Mouse (Mus musculus): Measurements from ENCODE around the gene Eya3.

- no peak for TF ChIP-seq CTCF (IDR thresholded peaks at IDR 0.05; ENCODE audit: low read depth)
- no peak for TF ChIP-seq EP300 (IDR thresholded peaks at IDR 0.05; ENCODE audit: low read depth)
Observed at GRCm38 (mm10) chr4:132693366-132693765, 54.6 kb downstream of the Eya3 start.

All from liver, embryonic 14.5 days (tissue).